Mouse (Mus musculus) C2C12 (cell line): Measurements from ENCODE around the gene Zrsr1. TPM values are rescaled to one million over a fixed set of nuclear protein-coding genes. Genes with fewer than 3 reads are reported as not detected.

Source experiments
- H3K27me3 ChIP-seq: one replicate; pipeline ENCODE4 v1.6.1; 2011; ENCODE audit not compliant: control insufficient read depth, insufficient read depth, insufficient read length
- H3K36me3 ChIP-seq: one replicate; pipeline ENCODE4 v1.6.1; 2011; ENCODE audit not compliant: control insufficient read depth, insufficient read depth
- H3K4me3 ChIP-seq: one replicate; pipeline ENCODE4 v1.5.1; 2011; ENCODE audit warnings: mild to moderate bottlenecking, control low read depth; ENCODE audit not compliant: poor library complexity, insufficient read depth, severe bottlenecking
- H3K79me2 ChIP-seq: one replicate; pipeline ENCODE4 v1.6.1; 2011; ENCODE audit not compliant: control insufficient read depth, insufficient read depth
- H3K79me3 ChIP-seq: one replicate; pipeline ENCODE4 v1.6.1; 2011; ENCODE audit warnings: low read depth, control low read depth
- H3ac ChIP-seq: one replicate; pipeline ENCODE3; 2011; ENCODE audit warnings: low read depth; ENCODE audit not compliant: control insufficient read depth, insufficient read length
- CEBPB ChIP-seq: IDR thresholded peaks from one replicate; pipeline ENCODE4 v1.6.1; 2011; ENCODE audit warnings: low read depth, mild to moderate bottlenecking, control low read depth, moderate library complexity
- CTCF ChIP-seq: IDR thresholded peaks from one replicate; pipeline ENCODE4 v1.5.1; 2011; ENCODE audit not compliant: control insufficient read depth, insufficient read depth, insufficient read length
- FOSL1 ChIP-seq: IDR thresholded peaks from one replicate; pipeline ENCODE4 v1.8.0; 2011; ENCODE audit warnings: mild to moderate bottlenecking, low read length; ENCODE audit not compliant: poor library complexity, insufficient read depth, severe bottlenecking
- MAX ChIP-seq: IDR thresholded peaks from one replicate; pipeline ENCODE4 v1.6.1; 2011; ENCODE audit warnings: mild to moderate bottlenecking, control low read depth
- MYOD1 ChIP-seq: IDR thresholded peaks from one replicate; pipeline ENCODE4 v1.6.1; 2011; ENCODE audit warnings: low read depth; ENCODE audit not compliant: control insufficient read depth, insufficient read length
- MYOG ChIP-seq: IDR thresholded peaks from one replicate; pipeline ENCODE4 v1.6.1; 2011; ENCODE audit not compliant: control insufficient read depth, insufficient read length; ENCODE audit errors: extremely low read depth
- USF1 ChIP-seq: IDR thresholded peaks from one replicate; pipeline ENCODE4 v1.6.1; 2011; ENCODE audit warnings: low read depth, mild to moderate bottlenecking, control low read depth, moderate library complexity
- polyA plus RNA-seq: library from polyadenylated mRNA; unstranded; fragments of >200 nt; fragmentation: generic; extraction: Trizol; gene quantifications from one replicate; pipeline ENCODE4 v1.2.1, GENCODE M21; 2012; ENCODE audit warnings: missing spikeins

The Zrsr1 gene
- polyA plus RNA-seq, 1 experiment: 3.4 TPM

DNA sequence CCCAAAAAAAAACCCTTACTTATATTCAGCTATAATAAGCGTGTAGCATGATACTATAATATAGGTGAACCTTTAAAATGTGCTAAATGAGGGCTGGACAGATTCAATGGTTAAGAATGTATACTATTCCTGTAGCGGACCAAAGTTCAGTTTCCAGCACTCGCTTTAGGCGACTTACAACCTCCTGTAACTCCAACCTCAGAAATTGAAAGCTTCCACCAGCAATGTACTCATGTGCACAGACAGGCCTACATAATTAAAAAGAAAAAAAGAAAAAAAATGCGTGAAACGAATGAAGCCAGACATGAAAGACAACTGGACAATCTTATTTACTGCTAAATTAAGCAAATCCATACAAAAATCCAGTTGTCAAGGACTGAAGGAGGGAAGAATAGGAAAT lies 11.0 kb downstream of the Zrsr1 start:
- H3K79me2 ChIP-seq: peaks cover 41% of the 10 kb centered on the region
- no peak overlapping the region for H3ac ChIP-seq
- no peaks in the 10 kb centered on the region for H3K27me3 ChIP-seq
- peaks cover 13% of the 10 kb centered on the region for H3K36me3 ChIP-seq
- peaks cover 36% of the 10 kb centered on the region for H3K79me3 ChIP-seq
- TF ChIP-seq USF1: no peak
- no peak for TF ChIP-seq CEBPB
- no peak for TF ChIP-seq CTCF
- TF ChIP-seq MAX: no peak
- TF ChIP-seq FOSL1: no peak
- TF ChIP-seq MYOD1: no peak
- TF ChIP-seq MYOG: no peak
- H3K4me3 ChIP-seq: no peak overlapping the region

- Histone ChIP-seq H3K79me3 (peaks cover 11% of the 10 kb centered on the region), H3K36me3 (no peaks in the 10 kb centered on the region), H3K4me3 (no peak overlapping the region), H3K27me3 (no peaks in the 10 kb centered on the region), H3K79me2 (peaks cover 16% of the 10 kb centered on the region), H3ac (no peak overlapping the region)
- no peak for TF ChIP-seq CEBPB
- TF ChIP-seq MYOG: no peak
- TF ChIP-seq FOSL1: no peak
- TF ChIP-seq USF1: no peak
- no peak for TF ChIP-seq MYOD1
- no peak for TF ChIP-seq CTCF
- no peak for TF ChIP-seq MAX
These were observed 13.7 kb downstream of the Zrsr1 start for GRCm38 (mm10) chr11:22985510-22985909.

GRCm38 (mm10) chr11:22987357-22987756 lies 15.6 kb downstream of the Zrsr1 start:
- TF ChIP-seq MAX: no peak
- no peak for TF ChIP-seq CTCF
- no peak for TF ChIP-seq USF1
- TF ChIP-seq MYOD1: no peak
- TF ChIP-seq CEBPB: no peak
- no peak for TF ChIP-seq FOSL1
- H3ac ChIP-seq: no peak overlapping the region
- H3K36me3 ChIP-seq: peaks cover 9% of the 10 kb centered on the region
- H3K27me3 ChIP-seq: no peaks in the 10 kb centered on the region
- no peak overlapping the region for H3K4me3 ChIP-seq
- peaks cover 19% of the 10 kb centered on the region for H3K79me3 ChIP-seq
- peaks cover 20% of the 10 kb centered on the region for H3K79me2 ChIP-seq

- H3K79me3 ChIP-seq: peaks cover 41% of the 10 kb centered on the region
- peaks cover 34% of the 10 kb centered on the region for H3K36me3 ChIP-seq
- H3K4me3 ChIP-seq: peak overlapping the region; percentile 88
- no peaks in the 10 kb centered on the region for H3K27me3 ChIP-seq
- no peak overlapping the region for H3ac ChIP-seq
- peaks cover 44% of the 10 kb centered on the region for H3K79me2 ChIP-seq
- TF ChIP-seq CEBPB (no peak), MAX (no peak), USF1 (no peak), MYOD1 (no peak), FOSL1 (no peak), CTCF (no peak), MYOG (no peak)
These were observed 18.0 kb downstream of the Zrsr1 start for GRCm38 (mm10) chr11:22989786-22990185.

DNA sequence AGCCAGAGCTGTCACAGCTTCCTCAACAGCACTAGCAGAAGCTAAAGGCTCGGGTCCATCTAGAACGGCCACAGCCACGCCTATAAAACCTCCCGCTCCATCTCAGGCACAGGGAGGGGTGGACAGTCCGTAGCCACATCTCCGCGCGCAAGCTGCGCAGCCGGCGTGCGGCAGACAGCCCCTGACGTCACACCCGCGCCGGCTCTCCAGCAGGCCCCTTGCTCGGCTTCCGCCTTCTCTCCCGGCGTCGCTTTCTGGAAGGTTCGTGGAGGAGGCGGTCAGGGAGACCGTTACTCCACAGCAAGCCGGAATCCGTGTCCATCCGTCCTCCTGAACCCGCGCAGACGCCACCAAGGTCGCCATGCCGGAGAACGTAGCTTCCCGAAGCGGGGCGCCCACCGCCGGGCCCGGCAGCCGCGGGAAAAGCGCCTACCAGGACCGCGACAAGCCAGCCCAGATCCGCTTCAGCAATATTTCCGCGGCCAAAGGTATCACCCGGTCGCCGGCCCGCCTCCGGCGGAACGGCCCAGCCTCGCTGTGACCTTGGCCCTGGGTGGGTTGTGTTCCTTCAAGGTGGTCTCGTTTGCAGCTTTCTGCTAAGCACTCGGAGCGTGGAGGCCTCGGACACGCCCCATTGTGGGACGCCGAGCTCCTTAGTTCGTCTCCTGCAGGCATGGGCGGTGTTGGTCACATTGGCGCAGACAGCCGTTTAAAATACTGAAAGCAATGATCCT lies 18.8 kb downstream of the Zrsr1 start, which contains the start of gene Cct4:
Cct4 (plus strand) TSS at position 127 of the 734 bp plus-strand sequence.
- Histone ChIP-seq H3K36me3 (peaks cover 41% of the 10 kb centered on the region), H3K79me3 (peaks cover 46% of the 10 kb centered on the region), H3K4me3 (peak within 1 kb of the TSS; percentile 88), H3K79me2 (peaks cover 52% of the 10 kb centered on the region), H3K27me3 (no peaks in the 10 kb centered on the region), H3ac (peak within 1 kb of the TSS; percentile 88)
- peak; percentile 6 for TF ChIP-seq CEBPB
- TF ChIP-seq MAX: peak; percentile 96
- no peak for TF ChIP-seq MYOD1

GRCm38 (mm10) chr11:22991218-22991835 lies 19.5 kb downstream of the Zrsr1 start:
- Histone ChIP-seq H3K79me3 (peaks cover 52% of the 10 kb centered on the region), H3K27me3 (no peaks in the 10 kb centered on the region), H3K79me2 (peaks cover 60% of the 10 kb centered on the region), H3K4me3 (peak overlapping the region; percentile 88), H3K36me3 (peaks cover 49% of the 10 kb centered on the region), H3ac (peak overlapping the region; percentile 61)
- TF ChIP-seq USF1: no peak
- no peak for TF ChIP-seq CTCF
- TF ChIP-seq MYOD1: no peak
- no peak for TF ChIP-seq FOSL1
- no peak for TF ChIP-seq MYOG
